Mouse (Mus musculus) hindbrain, embryonic 11.5 days (tissue): ENCODE measurements around the gene Slc44a4. TPM values are rescaled to one million over a fixed set of nuclear protein-coding genes. Genes with fewer than 3 reads are reported as not detected.
"Not testable (repeated sequence)": the region's sequence is repeated elsewhere in the genome, so short reads cannot be mapped to it uniquely, and the experiment has no call there.

Source experiments
- ATAC-seq: fragments of 200-750 bp; cut with Nextera tagmentation; 2 replicates; pipeline ENCODE4 v1.8.0; 2017; ENCODE audit warnings: mild to moderate bottlenecking, moderate TSS enrichment, moderate library complexity; ENCODE audit not compliant: low FRiP score
- DNase-seq: peaks from one replicate; pipeline ENCODE4 v3.0.0-alpha.2; 2015; ENCODE audit warnings: low spot score
- H3K27ac ChIP-seq: fragments of 300-500 bp; sonication (generic); 2 replicates; pipeline ENCODE4 v1.5.1; 2014; ENCODE audit warnings: mild to moderate bottlenecking, low read depth, low read length
- H3K27me3 ChIP-seq: fragments of 300-500 bp; sonication (generic); 2 replicates; pipeline ENCODE4 v1.6.1; 2014; ENCODE audit warnings: mild to moderate bottlenecking, low read length, moderate library complexity, mixed read lengths; ENCODE audit not compliant: control insufficient read depth, insufficient read depth
- H3K36me3 ChIP-seq: fragments of 300-500 bp; sonication (generic); 2 replicates; pipeline ENCODE4 v1.6.1; 2014; ENCODE audit warnings: mild to moderate bottlenecking, low read length, moderate library complexity, mixed read lengths; ENCODE audit not compliant: control insufficient read depth, insufficient read depth
- H3K4me1 ChIP-seq: fragments of 300-500 bp; sonication (generic); replicated peaks from 2 replicates; pipeline ENCODE4 v1.6.1; 2014; ENCODE audit warnings: low read length, mixed read lengths; ENCODE audit not compliant: control insufficient read depth, insufficient read depth
- H3K4me2 ChIP-seq: fragments of 300-500 bp; sonication (generic); replicated peaks from 2 replicates; pipeline ENCODE4 v1.6.1; 2014; ENCODE audit warnings: mild to moderate bottlenecking, low read depth, low read length
- H3K4me3 ChIP-seq: fragments of 300-500 bp; sonication (generic); 2 replicates; pipeline ENCODE4 v1.5.1; 2014; ENCODE audit warnings: low read depth, low read length
- H3K9ac ChIP-seq: fragments of 300-500 bp; sonication (generic); 2 replicates; pipeline ENCODE4 v1.6.1; 2014; ENCODE audit warnings: low read depth, low read length
- H3K9me3 ChIP-seq: fragments of 300-500 bp; sonication (generic); 2 replicates; pipeline ENCODE4 v1.6.1; 2016; ENCODE audit warnings: low read length; ENCODE audit not compliant: control insufficient read depth
- WGBS: fragments of 180-500 bp; shearing (Covaris S2); extraction: QIAGEN DNeasy Blood & Tissue Kit; methylation state at CpG from one replicate; pipeline ENCODE4 v1.1.7; 2014; 5-methylcytosine and 5-hydroxymethylcytosine counted together
- polyA plus RNA-seq: library from polyadenylated mRNA; unstranded; fragments of >200 nt; fragmentation: Nextera tagmentation; extraction: Ambion mirVana; gene quantifications from 2 replicates; pipeline ENCODE4 v1.2.1, GENCODE M21; 2014

Slc44a4 gene
- polyA plus RNA-seq, 1 experiment from 2014 or later: 0.12 TPM

DNA sequence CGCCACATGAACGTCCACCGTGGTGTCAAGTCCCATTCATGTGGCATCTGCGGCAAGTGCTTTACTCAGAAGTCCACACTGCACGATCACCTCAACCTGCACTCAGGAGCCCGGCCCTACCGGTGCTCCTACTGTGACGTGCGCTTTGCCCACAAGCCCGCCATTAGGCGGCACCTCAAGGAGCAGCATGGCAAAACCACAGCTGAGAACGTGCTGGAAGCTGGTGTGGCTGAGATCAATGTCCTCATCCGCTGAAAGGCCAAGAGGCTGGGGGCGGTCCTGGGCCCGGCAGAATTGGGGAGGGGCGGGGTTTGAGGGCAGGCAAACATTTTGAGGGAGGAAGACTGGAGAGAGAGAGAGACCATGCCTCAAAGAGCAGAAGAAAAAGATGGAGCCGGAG, 17.9 kb upstream of the Slc44a4 start:
- ATAC-seq: no peak
- Histone ChIP-seq H3K4me1 (peaks cover 10% of the 10 kb centered on the region), H3K36me3 (peaks cover 8% of the 10 kb centered on the region), H3K4me2 (peak overlapping the region; percentile 11; the same call in 1 of the 2 replicates), H3K27me3 (no peaks in the 10 kb centered on the region), H3K9me3 (no peaks in the 10 kb centered on the region), H3K27ac (no peak overlapping the region), H3K4me3 (0 out of 2 replicates have a peak overlapping the region, but pooled peaks have one; percentile 71), H3K9ac (no peak overlapping the region)
- WGBS: 88% methylated on average over 16 of the region's 17 CpGs
- no peak for DNase-seq

DNA sequence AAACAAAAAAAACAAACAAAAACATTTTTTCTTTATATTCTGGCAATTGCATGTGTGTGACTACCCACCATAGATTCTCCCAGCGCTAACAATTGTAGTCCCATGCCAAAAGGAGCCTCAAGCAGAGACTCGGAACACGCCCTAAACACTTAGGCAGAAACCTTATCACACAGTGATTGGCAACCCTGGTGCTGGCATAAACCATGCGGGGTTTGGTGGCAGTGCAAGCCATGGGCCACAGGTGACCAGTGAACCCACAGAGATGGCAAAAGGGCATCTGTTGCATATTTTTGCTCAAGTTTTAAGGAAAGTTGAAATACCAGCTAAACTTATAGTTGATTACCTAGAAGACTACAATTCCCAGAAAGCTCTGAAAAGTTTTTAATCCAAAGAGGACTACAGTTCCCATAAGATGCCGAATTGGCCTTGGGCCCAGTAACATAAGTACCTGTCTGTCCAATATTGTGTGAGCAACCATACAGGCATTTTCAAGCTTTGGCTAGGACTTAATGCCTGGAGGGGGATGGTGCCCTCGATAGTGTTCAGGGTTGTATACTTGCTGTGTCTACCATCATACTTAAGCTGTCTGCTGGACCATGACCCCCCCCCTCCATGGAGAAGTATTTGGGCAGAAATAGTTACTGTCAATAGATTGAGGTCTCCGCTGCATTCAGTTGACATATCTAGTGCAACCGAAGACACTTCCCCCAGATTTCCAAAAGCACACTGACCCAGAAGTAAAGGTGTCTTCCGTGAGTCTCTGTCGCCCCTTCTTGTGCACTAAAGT, 16.7 kb upstream of the Slc44a4 start:
- no peaks in the 10 kb centered on the region for H3K27me3 ChIP-seq
- peak overlapping the region; percentile 89 for H3K9ac ChIP-seq
- ATAC-seq (no peak), DNase-seq (no peak)
- peaks cover 10% of the 10 kb centered on the region for H3K4me1 ChIP-seq
- H3K36me3 ChIP-seq: peaks cover 9% of the 10 kb centered on the region
- peak overlapping the region; percentile 97 for H3K27ac ChIP-seq
- H3K4me2 ChIP-seq: peak overlapping the region; percentile 93
- 22% methylated on average over 10 of the region's 10 CpGs for WGBS
- no peaks in the 10 kb centered on the region for H3K9me3 ChIP-seq
- H3K4me3 ChIP-seq: peak overlapping the region; percentile 78

DNA sequence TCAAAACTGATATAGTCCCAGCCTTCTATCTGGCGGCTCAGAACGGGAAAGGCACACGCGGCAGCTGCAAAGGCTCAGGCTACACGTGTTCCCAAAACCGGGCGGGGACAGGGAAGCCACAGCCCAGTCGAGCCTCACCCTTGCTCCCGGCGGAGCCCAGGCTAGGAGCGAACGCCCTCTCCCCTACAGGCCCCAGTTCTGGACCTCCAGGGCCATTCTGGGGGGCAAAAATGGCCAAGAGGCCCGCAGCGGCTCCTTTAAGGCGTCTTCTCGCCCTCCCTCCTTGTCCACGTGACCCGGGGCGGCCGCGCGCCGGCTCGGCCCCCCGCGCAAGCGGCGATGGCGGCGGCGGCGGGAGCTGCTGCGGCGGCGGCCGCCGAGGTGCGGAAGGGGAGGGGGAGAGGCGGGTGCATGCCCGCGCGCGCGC, 16.1 kb upstream of the Slc44a4 start, which contains the start of the genes C2 and Ehmt2:
TSS of gene C2 (minus strand) at position 106 of the 427 bp plus-strand sequence.
TSS of gene Ehmt2 (plus strand) at position 310 of the 427 bp plus-strand sequence.
- 1% methylated on average over 17 of the region's 44 CpGs for WGBS
- peak; percentile 89 for DNase-seq

DNA sequence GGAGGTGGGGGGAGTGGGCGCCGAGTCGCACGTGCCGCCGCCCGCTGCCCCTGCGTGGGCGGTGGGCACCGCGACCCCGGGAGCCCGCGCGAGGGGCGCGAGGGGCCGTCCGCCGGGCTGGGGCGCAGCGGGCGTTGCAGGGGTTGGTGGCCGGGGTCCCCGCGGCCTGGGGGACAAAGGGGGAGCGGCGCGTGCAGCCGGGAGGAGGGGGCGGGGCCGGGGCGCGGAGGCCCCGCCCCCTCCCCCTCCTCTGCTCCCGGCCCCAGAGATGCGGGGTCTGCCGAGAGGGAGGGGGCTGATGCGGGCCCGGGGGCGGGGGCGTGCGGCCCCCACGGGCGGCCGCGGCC, 15.6 kb upstream of the Slc44a4 start:
- peaks cover 10% of the 10 kb centered on the region for H3K4me1 ChIP-seq
- peak overlapping the region; percentile 93 for H3K4me2 ChIP-seq
- H3K9me3 ChIP-seq: no peaks in the 10 kb centered on the region
- WGBS: 2% methylated on average over 10 of the region's 47 CpGs
- H3K27me3 ChIP-seq: no peaks in the 10 kb centered on the region
- peaks cover 9% of the 10 kb centered on the region for H3K36me3 ChIP-seq
- peak overlapping the region; percentile 97 for H3K27ac ChIP-seq
- H3K4me3 ChIP-seq: peak overlapping the region; percentile 78
- H3K9ac ChIP-seq: peak overlapping the region; percentile 89
- DNase-seq (peak; percentile 75), ATAC-seq (peak; percentile 15)

More for the DNA sequence above, 16.1 kb upstream of the Slc44a4 start, which contains the start of the genes C2 and Ehmt2:
- Histone ChIP-seq H3K9ac (peak within 1 kb of the TSS; percentile 89), H3K4me3 (peak within 1 kb of the TSS; percentile 78), H3K27me3 (no peaks in the 10 kb centered on the region), H3K27ac (peak within 1 kb of the TSS; percentile 97), H3K9me3 (no peaks in the 10 kb centered on the region), H3K4me2 (peak within 1 kb of the TSS; percentile 93), H3K36me3 (peaks cover 9% of the 10 kb centered on the region), H3K4me1 (peaks cover 10% of the 10 kb centered on the region)
- peak; percentile 18 for ATAC-seq

DNA sequence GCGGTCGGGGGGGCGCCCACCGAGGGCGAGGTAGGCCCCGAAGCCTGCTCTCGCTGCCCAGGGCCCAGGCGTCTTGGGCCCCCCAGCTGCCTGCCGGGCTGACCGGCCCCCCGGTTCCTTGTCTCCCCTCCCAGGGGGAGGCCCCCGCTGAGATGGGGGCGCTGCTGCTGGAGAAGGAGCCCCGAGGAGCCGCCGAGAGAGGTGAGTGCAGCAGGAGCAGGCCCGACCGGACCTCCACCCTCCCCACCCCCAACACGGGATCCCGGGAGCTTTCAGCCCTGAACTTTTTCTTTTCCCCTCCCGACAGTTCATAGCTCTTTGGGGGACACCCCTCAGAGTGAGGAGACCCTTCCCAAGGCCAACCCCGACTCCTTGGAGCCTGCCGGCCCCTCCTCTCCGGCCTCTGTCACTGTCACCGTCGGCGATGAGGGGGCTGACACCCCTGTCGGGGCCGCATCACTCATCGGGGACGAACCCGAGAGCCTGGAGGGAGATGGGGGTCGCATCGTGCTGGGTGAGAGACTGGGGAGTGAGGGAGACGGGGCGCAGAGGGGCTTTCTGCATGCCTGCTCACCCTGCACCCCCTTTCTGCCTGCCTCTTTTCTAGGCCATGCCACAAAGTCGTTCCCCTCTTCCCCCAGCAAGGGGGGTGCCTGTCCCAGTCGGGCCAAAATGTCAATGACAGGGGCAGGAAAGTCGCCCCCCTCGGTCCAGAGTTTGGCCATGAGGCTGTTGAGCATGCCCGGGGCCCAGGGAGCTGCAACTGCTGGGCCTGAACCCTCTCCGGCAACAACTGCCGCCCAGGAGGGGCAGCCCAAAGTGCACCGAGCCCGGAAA, 15.0 kb upstream of the Slc44a4 start:
- no peaks in the 10 kb centered on the region for H3K27me3 ChIP-seq
- H3K9ac ChIP-seq: peak overlapping the region; percentile 89
- peak overlapping the region; percentile 93 for H3K4me2 ChIP-seq
- H3K4me3 ChIP-seq: peak overlapping the region; percentile 78
- H3K36me3 ChIP-seq: peaks cover 9% of the 10 kb centered on the region
- peak overlapping the region; percentile 97 for H3K27ac ChIP-seq
- 1% methylated on average over 42 of the region's 45 CpGs for WGBS
- no peaks in the 10 kb centered on the region for H3K9me3 ChIP-seq
- H3K4me1 ChIP-seq: peaks cover 10% of the 10 kb centered on the region
- ATAC-seq (peak; percentile 11), DNase-seq (peak; percentile 56)

DNA sequence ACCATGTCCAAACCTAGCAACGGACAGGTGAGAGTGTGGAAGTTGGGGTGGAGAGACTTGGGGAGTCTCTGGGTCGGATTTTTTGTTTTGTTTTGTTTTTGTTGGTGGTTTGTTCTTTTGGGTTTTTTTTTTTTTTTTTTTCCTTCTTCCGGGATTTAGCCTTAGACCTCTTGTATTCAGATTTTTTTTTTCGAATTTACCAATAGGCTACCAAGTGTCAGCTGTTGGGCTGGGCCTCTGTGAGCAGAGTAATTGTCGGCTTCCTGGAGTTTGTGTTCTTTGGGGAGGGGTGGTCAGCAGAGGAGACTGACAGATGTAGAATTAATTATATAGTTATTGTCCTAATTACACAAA, 14.4 kb upstream of the Slc44a4 start:
- H3K36me3 ChIP-seq: peaks cover 12% of the 10 kb centered on the region
- no peak for DNase-seq
- H3K9me3 ChIP-seq: no peaks in the 10 kb centered on the region
- H3K4me3 ChIP-seq: peak overlapping the region; percentile 78
- peak overlapping the region; percentile 89 for H3K9ac ChIP-seq
- peaks cover 10% of the 10 kb centered on the region for H3K4me1 ChIP-seq
- 7% methylated on average over 5 of the region's 5 CpGs for WGBS
- no peak for ATAC-seq
- no peaks in the 10 kb centered on the region for H3K27me3 ChIP-seq
- no peak overlapping the region for H3K27ac ChIP-seq
- peak overlapping the region; percentile 93 for H3K4me2 ChIP-seq

DNA sequence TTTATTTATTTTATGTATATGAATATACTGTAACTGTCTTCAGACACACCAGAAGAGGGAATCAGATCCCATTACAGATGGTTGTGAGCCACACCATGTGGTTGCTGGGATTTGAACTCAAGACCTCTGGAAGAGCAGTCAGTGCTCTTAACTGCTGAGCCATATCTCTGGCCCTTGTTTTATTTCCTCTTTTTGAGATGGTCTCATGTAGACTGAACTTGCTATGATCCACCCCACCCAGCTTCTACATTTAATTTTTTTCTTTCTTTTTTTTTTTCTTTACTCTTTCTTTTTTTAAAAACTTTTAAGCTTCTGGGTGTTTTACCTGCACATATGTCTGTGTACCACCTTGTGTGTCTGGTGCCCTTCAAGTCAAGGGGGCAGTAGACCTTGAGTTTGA, 13.4 kb upstream of the Slc44a4 start:
- not testable (repeated sequence) for H3K27me3 ChIP-seq, DNase-seq, H3K9ac ChIP-seq, H3K4me1 ChIP-seq, ATAC-seq, H3K27ac ChIP-seq, H3K9me3 ChIP-seq, H3K4me3 ChIP-seq, H3K4me2 ChIP-seq
- H3K36me3 ChIP-seq: peaks cover 18% of the 10 kb centered on the region

DNA sequence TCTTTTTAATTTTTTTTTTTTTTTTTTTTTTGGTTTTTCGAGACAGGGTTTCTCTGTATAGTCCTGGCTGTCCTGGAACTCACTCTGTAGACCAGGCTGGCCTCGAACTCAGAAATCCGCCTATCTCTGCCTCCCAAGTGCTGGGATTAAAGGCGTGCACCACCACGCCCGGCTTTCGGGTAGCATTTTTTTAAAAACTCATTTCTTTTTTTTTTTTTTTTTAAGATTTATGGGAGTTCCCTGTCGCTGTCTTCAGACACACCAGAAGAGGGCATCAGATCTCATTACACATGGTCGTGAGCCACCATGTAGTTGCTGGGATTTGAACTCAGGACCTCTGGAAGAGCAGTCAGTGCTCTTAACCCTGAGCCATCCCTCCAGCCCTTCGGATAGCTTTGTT, 12.3 kb upstream of the Slc44a4 start:
- peaks cover 22% of the 10 kb centered on the region for H3K36me3 ChIP-seq
- not testable (repeated sequence) for DNase-seq, H3K4me2 ChIP-seq, H3K27me3 ChIP-seq, ATAC-seq, H3K9me3 ChIP-seq, H3K9ac ChIP-seq, H3K27ac ChIP-seq, H3K4me1 ChIP-seq, H3K4me3 ChIP-seq
- WGBS: 87% methylated on average over 8 of the region's 10 CpGs
